In genomic region chr4:136812543-136812942, GRCm38 (mm10) we compare ENCODE assay signal across 13 mouse cellular contexts.
"Had no signal": no experiment of that assay in that cellular context is flagged by ENCODE, and none has a peak within 500 bp of the region (broad histone marks: within the 10 kb centered on the region; RNA-seq: fewer than 3 reads in every experiment).

No protein-coding gene starts in this region.

- H3K9ac ChIP-seq: liver, embryonic 15.5 days; midbrain, embryonic 13.5 days had no signal

- DNase-seq: kidney, adult 8-10 months; kidney, postnatal 14 days; lung, adult 2 months; lung, postnatal 36 days; right cerebral cortex, adult 18-20 months; right cerebral cortex, postnatal 25 days; thymus, postnatal 36 days had no signal

- H3K36me3 ChIP-seq: liver, embryonic 15.5 days had no signal

- H3K9me3 ChIP-seq: limb, embryonic 10.5 days; liver, embryonic 15.5 days; midbrain, embryonic 13.5 days had no signal

- H3K4me1 ChIP-seq: liver, embryonic 15.5 days had no signal

- H3K4me3 ChIP-seq: left cerebral cortex, adult 2 months; limb, embryonic 10.5 days; liver, embryonic 15.5 days; midbrain, embryonic 13.5 days had no signal

- H3K4me2 ChIP-seq: liver, embryonic 11.5 days; liver, embryonic 15.5 days; midbrain, embryonic 13.5 days had no signal

- H3K27me3 ChIP-seq: liver, embryonic 15.5 days; midbrain, embryonic 13.5 days had no signal

- H3K27ac ChIP-seq: left cerebral cortex, adult 2 months; limb, embryonic 10.5 days; liver, embryonic 15.5 days had no signal

- ATAC-seq: lung, postnatal 0 days; midbrain, embryonic 13.5 days had no signal
